Mouse (Mus musculus) lung, adult 2 months (tissue): Measurements from ENCODE around the gene Lrmda.

Experiments used
- CTCF ChIP-seq: fragments of 200-500 bp; IDR thresholded peaks from 2 replicates; pipeline ENCODE4 v1.5.1; 2011; ENCODE audit warnings: mild to moderate bottlenecking, low read length, control low read depth; ENCODE audit not compliant: insufficient read depth
- POLR2A ChIP-seq: fragments of 200-500 bp; IDR thresholded peaks from 2 replicates; pipeline ENCODE4 v1.6.1; 2011; ENCODE audit warnings: low read depth, mild to moderate bottlenecking, control low read depth, low read length, borderline replicate concordance; ENCODE audit errors: extremely low read depth

DNA sequence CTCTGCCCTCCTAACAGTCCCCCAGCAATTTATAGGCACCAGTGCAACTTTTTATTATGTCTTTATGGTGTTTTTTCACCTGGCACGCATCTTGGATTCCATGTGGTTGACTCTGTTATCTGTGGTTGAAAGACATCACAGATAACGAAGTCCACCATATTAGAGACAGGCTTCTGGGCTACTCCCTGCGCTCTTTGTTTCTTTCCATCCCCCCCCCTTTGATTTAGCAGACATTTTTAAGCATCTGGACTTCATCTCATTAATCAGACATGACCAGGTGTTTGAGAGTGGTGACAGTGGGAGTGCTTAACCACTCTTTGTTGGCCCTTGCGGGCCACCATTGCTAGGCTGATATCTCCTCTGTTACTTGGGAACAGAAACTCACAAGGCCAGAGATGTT is 71.8 kb downstream of the Lrmda start:
- TF ChIP-seq CTCF (no peak), POLR2A (no peak)
